Mouse (Mus musculus) ES-E14 (cell line): ENCODE measurements at regions not wholly inside any gene's neighbourhood (a gene's known extent, or its start where the extent isn't known, plus 50 kb on each side); places are given as distances from the start of the nearest gene placed in this dataset.

ENCODE experiments used
- DNase-seq: peaks from one replicate; pipeline ENCODE4 v3.0.0-alpha.2; 2013; ENCODE audit warnings: low read depth, low spot score
- H3K27ac ChIP-seq: 2 replicates; pipeline ENCODE4 v1.5.1; 2012; ENCODE audit warnings: low read depth, mild to moderate bottlenecking, low read length, moderate library complexity, mixed read lengths; ENCODE audit not compliant: poor library complexity, insufficient read depth, severe bottlenecking
- H3K36me3 ChIP-seq: 2 replicates; pipeline ENCODE4 v1.6.1; 2012; ENCODE audit warnings: mild to moderate bottlenecking, low read length, moderate library complexity, mixed read lengths; ENCODE audit not compliant: control insufficient read depth, poor library complexity, insufficient read depth, severe bottlenecking
- H3K4me1 ChIP-seq, 2 experiments: fragments of 150-350 bp in 1 of 2; sonication (generic) in 1 of 2; 2 replicates each; pipeline ENCODE4 v1.6.1; 2012; ENCODE audit warnings: low read length in 2 of 2, mild to moderate bottlenecking in 1 of 2, mixed read lengths in 1 of 2; ENCODE audit not compliant: control insufficient read depth in 2 of 2, insufficient read depth in 2 of 2, poor library complexity in 1 of 2
- H3K4me3 ChIP-seq, 2 experiments: fragments of 150-350 bp in 1 of 2; sonication (generic) in 1 of 2; 2 replicates each; pipeline ENCODE4 v1.5.1; 2012; ENCODE audit warnings: low read length in 2 of 2, low read depth in 1 of 2, mild to moderate bottlenecking in 1 of 2, mixed read lengths in 1 of 2; ENCODE audit not compliant: insufficient read depth in 1 of 2, poor library complexity in 1 of 2, severe bottlenecking in 1 of 2
- H3K9ac ChIP-seq: 2 replicates; pipeline ENCODE4 v1.6.1; 2012; ENCODE audit warnings: low read depth, mild to moderate bottlenecking, low read length, mixed read lengths; ENCODE audit not compliant: poor library complexity, insufficient read depth, severe bottlenecking
- H3K9me3 ChIP-seq: fragments of 150-350 bp; sonication (generic); 2 replicates; pipeline ENCODE4 v1.6.1; 2012; ENCODE audit warnings: low read depth, mild to moderate bottlenecking, low read length; ENCODE audit not compliant: control insufficient read depth, insufficient read depth
- CHD2 ChIP-seq: IDR thresholded peaks from 2 replicates; pipeline ENCODE4 v1.6.1; 2014; ENCODE audit warnings: mild to moderate bottlenecking, low read depth, low read length, inconsistent platforms
- HCFC1 ChIP-seq: IDR thresholded peaks from 2 replicates; pipeline ENCODE4 v1.6.1; 2012; ENCODE audit warnings: low read length, inconsistent platforms, borderline replicate concordance; ENCODE audit not compliant: insufficient read depth
- MAFK ChIP-seq: IDR thresholded peaks from 2 replicates; pipeline ENCODE4 v1.6.1; 2014; ENCODE audit warnings: mild to moderate bottlenecking, low read depth, low read length, inconsistent platforms; ENCODE audit not compliant: insufficient read depth
- ZC3H11A ChIP-seq: IDR thresholded peaks from 2 replicates; pipeline ENCODE4 v1.6.1; 2012; ENCODE audit warnings: low read depth, mild to moderate bottlenecking, inconsistent platforms, low read length, borderline replicate concordance
- ZNF384 ChIP-seq: IDR thresholded peaks from 2 replicates; pipeline ENCODE4 v1.6.1; 2012; ENCODE audit warnings: low read depth, low read length, inconsistent platforms
- in situ Hi-C, 2 experiments: fragments of 600-800 bp; cut with MboI; formaldehyde crosslinking; loops; one replicate each; pipeline ENCODE4 v1.15.1; 2025; ENCODE audit warnings: low sequenced_read_pairs in 2 of 2, inconsistent platforms in 1 of 2; ENCODE audit not compliant: unreplicated experiment in 2 of 2

- no peak overlapping the region for H3K27ac ChIP-seq
Measured at GRCm38 (mm10) chr6:94987427-94987826, 129.6 kb upstream of the Kbtbd8 start.

GRCm38 (mm10) chr6:94986346-94986745, 130.7 kb upstream of the Kbtbd8 start:
- peak; percentile 51 for DNase-seq
- H3K9ac ChIP-seq: no peak overlapping the region; the same call in 1 of the 2 replicates
- H3K27ac ChIP-seq: no peak overlapping the region
- H3K4me1 ChIP-seq: no peaks in the 10 kb centered on the region
- H3K36me3 ChIP-seq: no peaks in the 10 kb centered on the region
- no peaks in the 10 kb centered on the region for H3K9me3 ChIP-seq
- H3K4me3 ChIP-seq: no peak overlapping the region
- no peak for TF ChIP-seq ZNF384
- no peak for TF ChIP-seq MAFK
- TF ChIP-seq ZC3H11A: peak; percentile 94
- in situ Hi-C loops: loop anchor here in 1 of 2 experiments (10.0 kb wide), 1 partner anchor 442 kb away; no protein-coding TSS in a partner anchor

More at GRCm38 (mm10) chr6:94987427-94987826, 129.6 kb upstream of the Kbtbd8 start:
- Histone ChIP-seq H3K9me3 (no peaks in the 10 kb centered on the region), H3K4me1 (no peaks in the 10 kb centered on the region), H3K36me3 (no peaks in the 10 kb centered on the region), H3K9ac (no peak overlapping the region), H3K4me3 (no peak overlapping the region)
- in situ Hi-C loops: loop anchor here in 1 of 2 experiments (10.0 kb wide), 1 partner anchor 443 kb away; no protein-coding TSS in a partner anchor
- TF ChIP-seq HCFC1: no peak
- TF ChIP-seq CHD2: no peak
- no peak for TF ChIP-seq ZC3H11A
- no peak for TF ChIP-seq ZNF384
- TF ChIP-seq MAFK: no peak
- no peak for DNase-seq

- in situ Hi-C loops: loop anchor here in 1 of 2 experiments (10.0 kb wide), 1 partner anchor 440 kb away; no protein-coding TSS in a partner anchor
Measured at GRCm38 (mm10) chr6:94984411-94984895, 132.6 kb upstream of the Kbtbd8 start.

DNA sequence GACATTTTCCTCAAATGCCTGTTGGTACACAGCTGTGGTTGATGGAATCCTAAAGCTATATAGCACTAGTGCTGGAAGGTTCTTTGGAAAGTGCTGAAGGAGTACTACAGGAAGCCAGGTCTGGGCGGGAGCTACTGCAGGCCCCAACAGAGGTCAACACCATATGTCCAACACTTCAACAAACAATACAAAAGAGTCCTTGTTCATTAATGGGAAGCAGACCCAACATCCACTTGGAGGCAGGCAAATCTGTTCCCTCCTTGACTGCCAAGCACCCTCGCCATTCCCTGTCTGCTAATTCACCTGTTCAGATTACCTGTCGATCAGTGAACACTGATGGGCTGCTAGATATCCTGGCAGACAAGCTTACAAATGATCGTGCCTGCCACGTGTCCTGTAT, 148.4 kb upstream of the Kbtbd8 start:
- no peaks in the 10 kb centered on the region for H3K36me3 ChIP-seq
- TF ChIP-seq ZNF384 (no peak), CHD2 (no peak), ZC3H11A (no peak), MAFK (no peak), HCFC1 (no peak)
- in situ Hi-C loops: loop anchor here in 1 of 2 experiments (10.0 kb wide), 1 partner anchor 354 kb away; no protein-coding TSS in a partner anchor
- DNase-seq: no peak
- no peak overlapping the region for H3K4me3 ChIP-seq
- H3K9ac ChIP-seq: no peak overlapping the region
- H3K9me3 ChIP-seq: no peaks in the 10 kb centered on the region
- H3K27ac ChIP-seq: no peak overlapping the region
- no peaks in the 10 kb centered on the region for H3K4me1 ChIP-seq

More at GRCm38 (mm10) chr6:94984411-94984895, 132.6 kb upstream of the Kbtbd8 start:
- Histone ChIP-seq H3K27ac (no peak overlapping the region), H3K4me3 (no peak overlapping the region), H3K4me1 (no peaks in the 10 kb centered on the region), H3K9ac (no peak overlapping the region), H3K9me3 (no peaks in the 10 kb centered on the region), H3K36me3 (no peaks in the 10 kb centered on the region)
- DNase-seq: no peak
- no peak for TF ChIP-seq HCFC1
- TF ChIP-seq MAFK: no peak
- no peak for TF ChIP-seq CHD2
- no peak for TF ChIP-seq ZC3H11A
- TF ChIP-seq ZNF384: no peak

GRCm38 (mm10) chr6:94966962-94967361, 150.1 kb upstream of the Kbtbd8 start:
- peaks cover 2% of the 10 kb centered on the region in 2 experiments; a peak in 1 of 4 replicates for H3K4me1 ChIP-seq
- no peaks in the 10 kb centered on the region for H3K36me3 ChIP-seq
- no peak overlapping the region for H3K27ac ChIP-seq
- no peaks in the 10 kb centered on the region for H3K9me3 ChIP-seq
- TF ChIP-seq ZC3H11A (peak; percentile 29; the same call in 1 of the 2 replicates), MAFK (no peak), CHD2 (no peak), ZNF384 (peak; percentile 36; the same call in 1 of the 2 replicates)
- DNase-seq: no peak
- in situ Hi-C loops: loop anchor here in 1 of 2 experiments (10.0 kb wide), 1 partner anchor 352 kb away; no protein-coding TSS in a partner anchor
- H3K4me3 ChIP-seq: no peak overlapping the region
- H3K9ac ChIP-seq: no peak overlapping the region
